Mouse (Mus musculus) adrenal gland, postnatal 36 days (tissue): ENCODE results near the gene Rsph6a. TPM values are rescaled to one million over a fixed set of nuclear protein-coding genes. Genes with fewer than 3 reads are reported as not detected.

Source experiments
- DNase-seq, 2 experiments: peaks; one replicate each; pipeline ENCODE4 v3.0.0; 2021; ENCODE audit warnings: mixed read lengths in 1 of 2
- long read RNA-seq, 2 experiments: library from polyadenylated mRNA; stranded (forward); transcript quantifications; one replicate each; pipeline ENCODE4 v2.0.0; 2021; ENCODE audit warnings: borderline sequencing depth in 2 of 2
- total RNA-seq, 2 experiments: library from RNA; stranded (reverse); gene quantifications; 2 replicates each; pipeline ENCODE4 v1.2.3; 2021

Rsph6a gene
- total RNA-seq: not detected
- long read RNA-seq, experiment 1: 0 reads
- long read RNA-seq, experiment 2: 0 reads

- DNase-seq: peak; percentile 36 to 56
Observed at GRCm38 (mm10) chr7:19054047-19054776, at the start of gene Rsph6a. TSS of gene Rsph6a (plus strand) at chr7:19054690.

DNA sequence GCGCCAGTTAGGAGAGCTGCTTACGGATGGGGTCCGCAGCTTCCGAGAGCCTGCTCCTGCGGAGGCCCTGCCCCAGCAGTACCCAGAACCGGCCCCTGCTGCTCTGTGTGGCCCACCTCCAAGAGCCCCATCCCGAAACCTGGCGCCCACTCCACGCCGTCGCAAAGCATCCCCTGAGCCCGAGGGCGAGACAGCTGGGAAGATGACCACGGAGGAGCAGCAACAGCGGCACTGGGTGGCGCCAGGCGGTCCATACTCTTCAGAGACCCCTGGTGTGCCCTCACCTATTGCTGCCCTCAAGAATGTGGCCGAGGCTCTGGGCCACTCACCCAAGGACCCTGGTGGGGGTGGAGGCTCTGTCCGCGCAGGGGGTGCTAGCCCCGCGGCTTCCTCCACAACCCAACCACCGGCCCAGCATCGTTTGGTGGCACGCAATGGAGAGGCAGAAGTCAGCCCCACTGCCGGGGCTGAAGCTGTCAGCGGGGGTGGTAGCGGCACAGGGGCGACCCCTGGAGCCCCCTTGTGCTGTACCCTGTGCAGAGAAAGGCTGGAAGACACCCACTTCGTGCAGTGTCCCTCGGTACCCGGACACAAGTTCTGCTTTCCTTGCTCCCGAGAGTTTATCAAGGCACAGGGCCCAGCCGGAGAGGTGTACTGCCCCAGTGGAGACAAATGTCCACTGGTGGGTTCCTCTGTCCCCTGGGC lies 48.9 kb upstream of the Rsph6a start:
- no peak for DNase-seq

GRCm38 (mm10) chr7:19006476-19006875 lies 48.0 kb upstream of the Rsph6a start:
- DNase-seq: peak; percentile 83

GRCm38 (mm10) chr7:19007026-19007977 lies 47.2 kb upstream of the Rsph6a start:
- peak in 1 of 2 experiments; percentile 38 for DNase-seq

DNA sequence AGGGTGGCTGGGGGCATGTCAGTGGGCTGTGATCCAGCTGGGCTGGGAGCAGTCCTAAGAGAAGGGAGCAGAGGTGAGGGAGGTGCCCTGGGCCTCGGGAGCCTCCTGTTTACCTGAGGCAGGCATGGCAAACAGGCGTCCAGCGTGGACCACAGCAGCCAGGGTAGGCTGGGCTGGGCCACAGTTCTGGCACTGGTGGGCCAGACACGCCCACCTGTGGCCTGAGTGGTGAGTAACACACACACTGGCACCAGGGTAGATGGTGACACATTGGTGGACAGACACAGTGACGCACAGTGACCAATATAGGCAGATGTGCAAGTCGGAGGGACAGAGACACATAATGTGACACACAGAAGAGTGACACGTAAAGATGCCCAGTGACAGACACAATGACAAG lies 43.9 kb upstream of the Rsph6a start:
- peak in 1 of 2 experiments; percentile 55 for DNase-seq

- DNase-seq: peak; percentile 36 to 73
Observed at GRCm38 (mm10) chr7:19012025-19012621, 42.4 kb upstream of the Rsph6a start.

DNA sequence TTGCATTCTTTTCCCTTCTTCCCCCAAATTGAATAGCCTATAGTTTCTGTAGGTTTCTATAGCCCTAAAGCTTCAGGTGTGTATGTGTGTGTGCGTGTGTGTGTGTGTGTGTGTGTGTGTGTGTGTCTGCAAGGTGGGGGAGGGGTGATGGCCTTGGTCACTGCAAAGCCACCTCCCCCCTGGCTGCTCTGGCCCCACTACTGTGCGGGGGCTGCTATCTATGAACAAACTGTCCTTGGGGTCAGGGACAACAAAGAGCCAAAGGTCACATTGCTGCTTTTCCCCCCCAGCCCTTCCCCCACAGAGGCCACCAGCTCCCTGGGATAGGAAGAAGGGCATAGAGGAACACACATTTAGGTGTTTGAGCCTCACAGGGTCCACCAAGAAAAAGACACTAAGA lies 41.6 kb upstream of the Rsph6a start:
- DNase-seq: peak in 1 of 2 experiments; percentile 44

DNA sequence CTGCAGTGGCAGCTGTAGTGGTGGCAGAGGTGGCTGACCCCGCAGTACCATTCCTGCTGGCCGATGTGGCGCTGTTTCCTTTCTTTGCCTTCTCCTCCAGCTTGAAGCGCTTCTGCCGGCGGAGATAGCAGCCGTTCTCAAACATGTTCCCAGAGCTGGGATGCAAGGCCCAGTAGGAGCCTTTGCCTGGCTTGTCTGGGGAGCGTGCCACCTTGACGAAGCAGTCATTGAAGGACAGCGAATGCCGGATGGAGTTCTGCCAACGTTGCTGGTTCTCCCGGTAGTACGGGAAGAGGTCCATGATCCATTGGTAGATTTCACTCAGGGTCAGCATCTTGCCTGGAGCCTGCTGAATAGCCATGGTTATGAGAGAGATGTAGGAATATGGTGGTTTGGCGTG lies 40.0 kb upstream of the Rsph6a start:
- no peak for DNase-seq

DNA sequence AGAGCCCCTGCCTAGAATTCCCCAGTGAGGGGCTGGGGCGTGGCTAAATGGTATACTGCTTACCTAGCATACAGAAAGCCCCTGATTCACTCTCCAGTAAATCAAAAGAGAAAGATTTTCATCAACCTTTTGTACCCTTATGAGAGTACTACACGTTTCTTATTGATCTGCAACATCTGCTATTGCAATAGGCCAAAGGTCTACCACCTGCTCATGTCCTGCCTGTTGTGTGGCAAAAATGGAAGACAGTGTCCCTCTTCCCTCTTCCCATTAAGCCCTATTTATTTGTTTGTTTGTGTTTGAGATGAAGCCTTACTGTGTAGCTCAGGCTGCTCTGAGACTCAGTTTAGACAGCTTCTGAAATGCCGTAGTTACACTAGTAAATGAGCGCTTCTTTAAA lies 38.4 kb upstream of the Rsph6a start:
- DNase-seq: no peak

DNA sequence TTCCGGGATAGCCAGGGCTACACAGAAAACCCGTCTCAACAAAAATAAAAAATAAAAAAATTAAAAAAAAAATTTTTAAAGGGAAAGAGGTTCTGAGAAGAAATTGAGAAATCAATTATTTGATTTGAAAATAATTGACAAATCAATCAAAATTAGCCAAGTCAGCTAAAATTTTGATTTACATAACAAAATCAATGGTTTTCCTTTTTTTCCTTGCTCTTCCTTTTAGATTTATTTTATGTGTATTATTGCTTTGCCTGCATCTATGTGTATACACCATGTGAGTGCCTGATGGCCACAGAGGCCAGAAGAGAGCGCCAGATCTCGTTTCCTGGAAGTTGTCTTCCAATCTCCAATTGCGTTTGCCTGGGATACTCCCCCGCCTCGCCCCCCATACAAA lies 36.6 kb upstream of the Rsph6a start:
- no peak for DNase-seq

DNA sequence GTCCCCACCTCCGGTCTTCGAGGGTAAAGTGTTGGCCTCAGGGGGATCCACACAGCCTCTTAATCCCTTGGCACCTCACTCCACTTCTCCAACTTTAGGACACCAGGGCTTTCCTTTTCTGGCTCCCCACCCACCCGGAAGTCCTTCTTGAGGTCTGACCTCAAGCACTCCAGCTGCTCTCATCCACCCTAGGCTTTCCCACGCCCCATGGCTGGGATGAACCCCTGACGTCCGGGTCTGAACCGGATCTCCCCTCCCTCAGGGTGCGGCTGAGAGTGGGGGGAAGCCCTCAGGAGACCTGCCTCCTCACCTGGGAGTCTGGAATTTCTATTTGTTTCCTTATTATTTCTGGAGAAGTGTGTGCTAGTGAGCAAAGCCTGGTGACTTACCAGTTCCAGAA lies 33.4 kb upstream of the Rsph6a start:
- DNase-seq: no peak

- no peak for DNase-seq
Observed at GRCm38 (mm10) chr7:19022189-19022958, 32.1 kb upstream of the Rsph6a start.

- DNase-seq: peak; percentile 43 to 73
Observed at GRCm38 (mm10) chr7:19023357-19023814, 31.1 kb upstream of the Rsph6a start, which contains the start of gene Foxa3. TSS of gene Foxa3 (minus strand) at chr7:19023538.

GRCm38 (mm10) chr7:19024096-19024506 lies 30.4 kb upstream of the Rsph6a start, which contains the start of gene Sympk:
TSS of gene Sympk (plus strand) at chr7:19024377.
- peak; percentile 96 to 98 for DNase-seq

GRCm38 (mm10) chr7:19024581-19025255 lies 29.8 kb upstream of the Rsph6a start:
- DNase-seq: peak; percentile 32 to 54

- no peak for DNase-seq
Observed at GRCm38 (mm10) chr7:19028067-19028466, 26.4 kb upstream of the Rsph6a start.

- peak; percentile 42 to 67 for DNase-seq
Observed at GRCm38 (mm10) chr7:19029084-19029653, 25.3 kb upstream of the Rsph6a start.

- DNase-seq: no peak
Observed at GRCm38 (mm10) chr7:19031641-19032040, 22.8 kb upstream of the Rsph6a start.

GRCm38 (mm10) chr7:19044616-19045015 lies 9.9 kb upstream of the Rsph6a start:
- DNase-seq: peak; percentile 54 to 56
